Mouse (Mus musculus): ENCODE data around the gene Poc5. TPM values are rescaled to one million over a fixed set of nuclear protein-coding genes. Genes with fewer than 3 reads are reported as not detected.

Gene Poc5
- polyA plus RNA-seq, 1 experiment from 2014 or later, result 25.8 TPM

DNA sequence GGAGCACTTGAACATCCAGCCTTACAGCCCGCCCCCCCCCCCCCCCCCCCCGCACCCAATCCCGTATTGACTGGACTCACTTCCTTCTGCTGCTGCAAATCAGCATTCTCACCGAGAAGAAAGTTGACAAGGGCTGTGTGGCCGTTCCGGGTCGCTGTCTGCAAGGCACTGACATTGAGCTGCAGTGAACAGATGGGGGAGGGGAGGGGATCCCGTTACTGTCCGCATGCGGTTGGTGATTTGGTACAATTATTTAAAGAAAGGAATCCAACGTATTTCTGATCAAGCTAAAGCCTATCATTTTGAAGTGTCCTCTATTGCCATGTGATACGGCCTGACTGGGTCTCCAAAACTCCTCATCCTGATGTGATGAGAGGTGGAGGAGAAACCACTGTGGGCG, 47.7 kb downstream of the Poc5 start:
- no peak for ATAC-seq (ENCODE audit: low read depth)
- H3K27me3 ChIP-seq (ENCODE audit: control insufficient read depth, insufficient read depth, low read length), result no peaks in the 10 kb centered on the region
- WGBS, result 51% methylated on average over 12 of the region's 13 CpGs
- H3K4me3 ChIP-seq (ENCODE audit: low read depth, low read length), result no peak overlapping the region
- no peak overlapping the region for H3K4me2 ChIP-seq (ENCODE audit: low read depth, low read length)
- H3K36me3 ChIP-seq (ENCODE audit: control insufficient read depth, insufficient read depth, low read length), result no peaks in the 10 kb centered on the region
- no peak overlapping the region for H3K9ac ChIP-seq (replicated peaks; ENCODE audit: low read depth, low read length)
- no peak overlapping the region for H3K27ac ChIP-seq (ENCODE audit: low read depth, low read length)
- no peaks in the 10 kb centered on the region for H3K4me1 ChIP-seq (ENCODE audit: control insufficient read depth, insufficient read depth, low read length)
- H3K9me3 ChIP-seq (ENCODE audit: control insufficient read depth, low read length), result no peaks in the 10 kb centered on the region

DNA sequence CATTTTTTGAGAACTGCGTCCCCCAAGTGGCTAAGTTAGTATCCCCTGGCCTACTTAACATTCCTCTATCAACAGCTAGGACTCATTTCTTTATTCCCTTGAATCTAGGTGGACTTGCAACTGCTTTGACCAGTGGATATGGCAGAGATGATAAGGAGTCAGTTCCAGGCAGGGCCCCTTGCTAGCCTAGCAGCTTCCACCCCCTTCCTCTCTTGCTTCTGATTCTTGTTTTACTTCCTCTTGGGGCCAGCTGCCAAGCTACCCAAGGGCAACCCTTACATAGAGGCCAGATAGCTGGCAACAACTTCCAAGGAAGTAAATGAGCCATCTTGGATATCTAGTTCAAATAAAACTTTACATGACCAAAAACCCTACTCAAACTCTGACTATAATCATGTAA, 48.8 kb downstream of the Poc5 start:
- no peak overlapping the region for H3K4me3 ChIP-seq (ENCODE audit: low read depth, low read length)
- H3K27me3 ChIP-seq (ENCODE audit: control insufficient read depth, insufficient read depth, low read length), result no peaks in the 10 kb centered on the region
- no peaks in the 10 kb centered on the region for H3K4me1 ChIP-seq (ENCODE audit: control insufficient read depth, insufficient read depth, low read length)
- no peak for ATAC-seq (ENCODE audit: low read depth)
- no peak overlapping the region for H3K27ac ChIP-seq (ENCODE audit: low read depth, low read length)
- no peak overlapping the region for H3K4me2 ChIP-seq (ENCODE audit: low read depth, low read length)
- no peaks in the 10 kb centered on the region for H3K36me3 ChIP-seq (ENCODE audit: control insufficient read depth, insufficient read depth, low read length)
- 100% methylated on average over 1 of the region's 1 CpGs for WGBS
- H3K9me3 ChIP-seq (ENCODE audit: control insufficient read depth, low read length), result no peaks in the 10 kb centered on the region
- H3K9ac ChIP-seq (replicated peaks; ENCODE audit: low read depth, low read length), result no peak overlapping the region

DNA sequence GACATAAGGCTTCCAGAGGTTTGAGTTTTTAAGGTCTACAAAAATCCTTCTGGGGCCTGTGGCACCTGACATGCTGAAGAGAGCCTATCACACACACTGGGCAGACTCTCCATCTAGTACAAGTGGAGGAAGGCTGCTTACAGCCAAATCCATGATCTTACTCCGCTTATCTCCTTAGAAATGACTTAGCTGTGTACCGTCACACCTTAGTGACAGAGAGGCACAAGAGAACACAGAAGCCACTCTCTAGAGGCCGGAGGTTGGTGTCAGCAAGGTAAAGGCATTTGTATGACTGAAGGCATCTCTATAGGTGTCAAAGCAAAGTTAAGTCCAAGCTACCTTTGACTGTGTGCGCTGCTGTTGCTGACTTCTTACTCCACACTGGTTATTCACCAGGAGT, 52.3 kb downstream of the Poc5 start:
- WGBS, result 87% methylated on average over 4 of the region's 4 CpGs
- H3K4me2 ChIP-seq (ENCODE audit: low read depth, low read length), result no peak overlapping the region
- no peak for ATAC-seq (ENCODE audit: low read depth)
- H3K9me3 ChIP-seq (ENCODE audit: control insufficient read depth, low read length), result no peaks in the 10 kb centered on the region
- no peaks in the 10 kb centered on the region for H3K36me3 ChIP-seq (ENCODE audit: control insufficient read depth, insufficient read depth, low read length)
- no peak overlapping the region for H3K27ac ChIP-seq (ENCODE audit: low read depth, low read length)
- H3K27me3 ChIP-seq (ENCODE audit: control insufficient read depth, insufficient read depth, low read length), result no peaks in the 10 kb centered on the region
- no peaks in the 10 kb centered on the region for H3K4me1 ChIP-seq (ENCODE audit: control insufficient read depth, insufficient read depth, low read length)
- H3K4me3 ChIP-seq (ENCODE audit: low read depth, low read length), result no peak overlapping the region
- no peak overlapping the region for H3K9ac ChIP-seq (replicated peaks; ENCODE audit: low read depth, low read length)

DNA sequence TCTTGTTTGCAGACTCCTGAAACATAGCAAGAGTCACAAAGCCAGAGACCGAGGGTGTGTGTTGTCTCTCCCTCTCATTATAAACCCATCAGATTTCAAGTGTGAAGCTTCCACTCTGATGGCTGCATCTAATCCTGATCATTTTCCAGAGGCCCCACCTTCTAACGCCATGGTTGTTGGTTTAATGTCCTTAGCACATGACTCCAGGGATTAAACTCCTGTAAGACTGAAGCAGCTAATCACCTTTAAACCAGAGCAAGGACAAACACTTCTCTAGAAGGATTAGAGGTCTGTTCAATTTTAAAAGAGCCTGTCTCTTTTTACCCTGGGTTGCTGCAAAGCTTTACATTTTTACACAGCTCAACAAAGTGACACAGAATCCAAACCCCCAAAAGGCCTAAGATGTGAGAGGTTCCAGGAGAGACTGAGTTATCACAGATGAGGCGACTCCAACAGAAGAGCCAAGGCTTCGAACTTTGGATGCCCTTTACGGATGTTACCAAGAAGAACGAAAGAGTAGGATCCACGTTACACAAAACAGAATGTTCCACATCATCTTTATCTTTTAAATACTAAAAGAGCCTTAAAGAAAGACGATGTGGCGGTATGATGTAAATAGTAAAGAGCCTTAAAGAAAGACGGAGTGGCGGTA, 62.2 kb downstream of the Poc5 start:
- Histone ChIP-seq H3K9ac (replicated peaks; ENCODE audit: low read depth, low read length) (no peak overlapping the region), H3K4me3 (ENCODE audit: low read depth, low read length) (no peak overlapping the region), H3K27me3 (ENCODE audit: control insufficient read depth, insufficient read depth, low read length) (no peaks in the 10 kb centered on the region), H3K4me1 (ENCODE audit: control insufficient read depth, insufficient read depth, low read length) (no peaks in the 10 kb centered on the region), H3K9me3 (ENCODE audit: control insufficient read depth, low read length) (no peaks in the 10 kb centered on the region), H3K4me2 (ENCODE audit: low read depth, low read length) (no peak overlapping the region), H3K36me3 (ENCODE audit: control insufficient read depth, insufficient read depth, low read length) (no peaks in the 10 kb centered on the region), H3K27ac (ENCODE audit: low read depth, low read length) (no peak overlapping the region)
- WGBS, result 85% methylated on average over 11 of the region's 11 CpGs
- ATAC-seq (ENCODE audit: low read depth), result no peak

DNA sequence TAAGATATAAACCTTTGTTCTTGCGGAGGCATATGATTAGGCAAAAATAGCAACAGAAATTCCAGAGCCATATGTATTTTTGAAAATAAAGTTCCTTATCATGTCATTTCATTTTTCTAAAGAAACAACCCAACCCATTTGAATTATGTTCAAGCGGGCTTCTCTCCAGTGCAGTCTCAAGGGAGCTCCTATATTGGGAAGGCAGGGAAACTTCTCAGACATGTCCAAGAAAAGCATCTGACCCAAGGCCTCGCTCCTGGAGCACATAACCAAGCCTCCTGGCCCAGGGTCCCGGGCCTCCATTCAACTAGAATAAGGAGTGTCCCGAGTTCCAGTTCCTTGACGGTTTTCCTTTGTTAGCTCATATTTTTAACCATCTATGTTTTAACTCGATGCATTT, 62.8 kb downstream of the Poc5 start:
- H3K9ac ChIP-seq (replicated peaks; ENCODE audit: low read depth, low read length), result no peak overlapping the region
- H3K4me2 ChIP-seq (ENCODE audit: low read depth, low read length), result no peak overlapping the region
- no peaks in the 10 kb centered on the region for H3K4me1 ChIP-seq (ENCODE audit: control insufficient read depth, insufficient read depth, low read length)
- 89% methylated on average over 7 of the region's 7 CpGs for WGBS
- H3K4me3 ChIP-seq (ENCODE audit: low read depth, low read length), result no peak overlapping the region
- no peak for ATAC-seq (ENCODE audit: low read depth)
- no peaks in the 10 kb centered on the region for H3K27me3 ChIP-seq (ENCODE audit: control insufficient read depth, insufficient read depth, low read length)
- H3K9me3 ChIP-seq (ENCODE audit: control insufficient read depth, low read length), result no peaks in the 10 kb centered on the region
- H3K36me3 ChIP-seq (ENCODE audit: control insufficient read depth, insufficient read depth, low read length), result no peaks in the 10 kb centered on the region
- no peak overlapping the region for H3K27ac ChIP-seq (ENCODE audit: low read depth, low read length)

DNA sequence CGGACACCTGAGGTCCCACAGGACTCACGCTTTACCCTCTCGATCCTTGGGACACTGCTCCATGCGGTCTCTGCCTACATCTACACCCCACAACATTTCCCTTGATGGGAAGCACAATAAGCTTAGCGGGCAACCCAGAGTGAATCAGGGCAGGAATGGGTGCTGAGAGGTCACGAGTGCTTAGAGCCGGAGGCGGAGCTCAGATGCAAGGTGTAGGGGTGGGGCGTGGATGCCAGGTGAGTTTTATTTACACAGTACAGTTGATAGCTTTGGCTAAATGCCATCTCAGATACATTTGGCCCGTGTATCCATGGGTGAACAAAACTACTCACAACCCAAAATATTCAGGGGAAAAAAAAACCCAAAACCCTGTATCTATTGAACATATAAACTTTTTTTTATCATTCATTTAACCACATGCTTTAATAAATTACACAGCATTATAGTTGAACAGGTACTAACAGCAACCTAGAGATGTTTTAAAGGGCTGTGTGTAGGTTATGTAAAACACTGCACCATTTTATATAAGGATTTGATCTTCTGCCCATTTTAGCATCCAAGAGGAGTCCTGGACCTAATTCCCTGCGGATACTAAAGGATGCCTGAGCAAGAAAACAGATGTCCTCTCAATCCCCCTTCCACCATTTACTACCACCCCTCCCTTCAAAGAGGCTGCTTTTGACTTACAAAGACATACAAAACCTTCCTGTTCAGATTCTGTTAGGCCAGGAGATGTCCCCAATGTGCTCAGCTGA, 63.5 kb downstream of the Poc5 start:
- H3K4me3 ChIP-seq (ENCODE audit: low read depth, low read length), result no peak overlapping the region
- H3K4me2 ChIP-seq (ENCODE audit: low read depth, low read length), result no peak overlapping the region
- no peak overlapping the region for H3K9ac ChIP-seq (replicated peaks; ENCODE audit: low read depth, low read length)
- no peaks in the 10 kb centered on the region for H3K27me3 ChIP-seq (ENCODE audit: control insufficient read depth, insufficient read depth, low read length)
- no peaks in the 10 kb centered on the region for H3K36me3 ChIP-seq (ENCODE audit: control insufficient read depth, insufficient read depth, low read length)
- no peaks in the 10 kb centered on the region for H3K9me3 ChIP-seq (ENCODE audit: control insufficient read depth, low read length)
- ATAC-seq (ENCODE audit: low read depth), result no peak
- no peak overlapping the region for H3K27ac ChIP-seq (ENCODE audit: low read depth, low read length)
- no peaks in the 10 kb centered on the region for H3K4me1 ChIP-seq (ENCODE audit: control insufficient read depth, insufficient read depth, low read length)
- WGBS, result 91% methylated on average over 11 of the region's 11 CpGs

DNA sequence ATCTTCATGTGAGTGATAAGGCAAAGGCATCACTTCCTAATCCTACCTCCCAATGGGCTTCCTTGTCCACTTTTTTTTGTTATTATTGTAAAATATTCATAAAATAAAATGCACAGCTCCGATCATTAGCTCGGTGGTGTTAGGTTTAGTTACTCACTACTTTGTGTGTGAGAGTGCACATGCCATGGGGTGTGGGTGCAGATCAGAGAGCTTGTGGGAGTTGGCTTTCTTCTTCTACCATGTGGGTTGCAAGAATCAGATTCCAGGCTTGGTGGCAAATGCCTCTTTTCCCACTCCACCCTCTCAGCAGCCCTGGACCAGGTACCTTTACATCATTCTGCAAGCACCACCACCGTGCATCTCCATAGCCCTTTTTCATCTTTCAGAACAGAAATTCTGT, 64.5 kb downstream of the Poc5 start:
- ATAC-seq (ENCODE audit: low read depth), result no peak

DNA sequence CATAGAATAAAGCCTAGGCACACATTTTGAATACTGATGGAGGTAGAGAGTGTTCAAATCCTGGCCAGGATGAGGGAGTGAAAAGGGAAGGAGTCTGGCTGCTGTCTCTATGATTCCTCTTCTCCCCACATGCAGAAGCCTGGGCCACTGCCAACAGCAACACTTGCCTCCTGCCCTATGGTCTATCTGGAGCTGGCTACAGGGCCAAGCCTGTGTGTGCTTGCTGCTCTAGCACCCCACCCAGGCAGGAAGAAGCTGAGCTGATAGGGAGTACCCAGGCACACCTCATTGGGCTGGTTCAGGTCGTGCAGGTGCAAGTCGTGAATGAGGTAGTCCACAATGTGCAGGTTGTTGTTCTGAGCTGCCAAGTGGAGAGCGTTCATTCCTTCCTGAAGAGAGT, 66.2 kb downstream of the Poc5 start:
- 78% methylated on average over 3 of the region's 3 CpGs for WGBS

More for the DNA sequence above, 64.5 kb downstream of the Poc5 start:
- Histone ChIP-seq H3K4me1 (ENCODE audit: control insufficient read depth, insufficient read depth, low read length) (no peaks in the 10 kb centered on the region), H3K9ac (replicated peaks; ENCODE audit: low read depth, low read length) (no peak overlapping the region), H3K27ac (ENCODE audit: low read depth, low read length) (no peak overlapping the region), H3K9me3 (ENCODE audit: control insufficient read depth, low read length) (no peaks in the 10 kb centered on the region), H3K27me3 (ENCODE audit: control insufficient read depth, insufficient read depth, low read length) (no peaks in the 10 kb centered on the region), H3K4me3 (ENCODE audit: low read depth, low read length) (no peak overlapping the region), H3K36me3 (ENCODE audit: control insufficient read depth, insufficient read depth, low read length) (no peaks in the 10 kb centered on the region), H3K4me2 (ENCODE audit: low read depth, low read length) (no peak overlapping the region)
- 94% methylated on average over 3 of the region's 3 CpGs for WGBS

DNA sequence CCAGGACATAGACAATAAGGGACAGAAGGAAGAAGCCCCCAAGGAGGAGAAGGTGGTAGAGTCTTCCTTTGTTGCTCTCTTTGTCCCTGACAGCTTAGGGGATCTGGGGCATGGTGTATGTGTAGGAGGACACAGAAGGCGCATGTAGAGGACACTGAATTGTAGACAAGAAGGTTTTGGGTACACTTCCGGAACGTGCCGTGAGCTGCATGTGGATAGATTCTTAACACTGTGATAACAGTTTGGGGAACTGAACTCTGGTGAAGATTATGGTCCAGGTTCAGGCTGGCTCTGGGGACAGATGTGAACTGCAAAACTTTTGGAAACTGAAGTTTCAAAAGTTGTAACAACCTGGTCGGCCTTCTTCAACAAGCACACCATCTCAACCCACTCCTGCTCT, 69.5 kb downstream of the Poc5 start:
- no peak for ATAC-seq (ENCODE audit: low read depth)
- Histone ChIP-seq H3K4me3 (ENCODE audit: low read depth, low read length) (no peak overlapping the region), H3K4me1 (ENCODE audit: control insufficient read depth, insufficient read depth, low read length) (no peaks in the 10 kb centered on the region), H3K27ac (ENCODE audit: low read depth, low read length) (no peak overlapping the region), H3K36me3 (ENCODE audit: control insufficient read depth, insufficient read depth, low read length) (no peaks in the 10 kb centered on the region), H3K9me3 (ENCODE audit: control insufficient read depth, low read length) (no peaks in the 10 kb centered on the region), H3K9ac (replicated peaks; ENCODE audit: low read depth, low read length) (no peak overlapping the region), H3K27me3 (ENCODE audit: control insufficient read depth, insufficient read depth, low read length) (no peaks in the 10 kb centered on the region), H3K4me2 (ENCODE audit: low read depth, low read length) (no peak overlapping the region)
- 93% methylated on average over 5 of the region's 5 CpGs for WGBS

More for the DNA sequence above, 66.2 kb downstream of the Poc5 start:
- no peak overlapping the region for H3K9ac ChIP-seq (replicated peaks; ENCODE audit: low read depth, low read length)
- H3K4me1 ChIP-seq (ENCODE audit: control insufficient read depth, insufficient read depth, low read length), result no peaks in the 10 kb centered on the region
- no peak overlapping the region for H3K4me2 ChIP-seq (ENCODE audit: low read depth, low read length)
- no peak overlapping the region for H3K27ac ChIP-seq (ENCODE audit: low read depth, low read length)
- H3K27me3 ChIP-seq (ENCODE audit: control insufficient read depth, insufficient read depth, low read length), result no peaks in the 10 kb centered on the region
- H3K36me3 ChIP-seq (ENCODE audit: control insufficient read depth, insufficient read depth, low read length), result no peaks in the 10 kb centered on the region
- no peak for ATAC-seq (ENCODE audit: low read depth)
- no peak overlapping the region for H3K4me3 ChIP-seq (ENCODE audit: low read depth, low read length)
- no peaks in the 10 kb centered on the region for H3K9me3 ChIP-seq (ENCODE audit: control insufficient read depth, low read length)
